Mouse (Mus musculus): ENCODE results near the gene Gm28308.

DNA sequence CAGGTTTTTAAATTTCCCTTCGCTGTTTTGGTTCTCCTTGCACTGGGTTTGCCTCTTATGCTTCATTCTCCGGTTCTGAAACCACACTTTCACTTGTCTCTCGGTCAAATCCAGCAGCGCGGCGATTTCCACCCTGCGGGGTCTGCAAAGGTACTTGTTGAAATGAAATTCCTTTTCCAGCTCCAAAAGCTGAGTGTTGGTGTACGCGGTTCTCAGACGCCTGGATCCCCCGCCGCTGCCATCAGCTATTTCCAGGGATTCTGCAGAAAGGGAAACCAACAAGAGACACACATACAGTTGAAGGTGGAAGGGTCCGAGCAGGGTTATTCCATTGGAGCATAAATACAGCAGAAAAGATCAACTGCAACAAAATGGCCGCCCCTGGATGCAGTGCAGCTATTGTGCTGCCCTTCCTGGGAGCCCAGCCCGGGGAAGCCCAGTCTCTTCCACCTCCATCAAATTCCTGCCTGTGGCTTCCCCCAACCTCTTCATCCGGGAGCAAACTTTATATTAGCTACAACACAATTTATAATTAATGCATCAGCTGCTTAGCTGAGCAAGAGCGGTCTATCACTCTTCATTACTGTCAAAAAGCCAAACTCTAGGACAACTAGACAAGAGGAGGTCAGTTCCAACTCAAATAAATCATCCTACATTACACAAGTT lies 49.6 kb downstream of the Gm28308 start:
- TF ChIP-seq CTCF (IDR thresholded peaks at IDR 0.05) (no peak), POLR2A (IDR thresholded peaks at IDR 0.05; ENCODE audit: insufficient read depth, low read depth, low read length) (no peak)

All from heart, adult 2 months (tissue).